Mouse (Mus musculus) CH12.LX (cell line): ENCODE data around the gene Rin3.

ENCODE experiments used
- CHD2 ChIP-seq: IDR thresholded peaks from 2 replicates; pipeline ENCODE4 v1.6.1; 2011; ENCODE audit warnings: low read length, improper control_type of control experiment
- CTCF ChIP-seq, 2 experiments: IDR thresholded peaks in 1 of 2; conservative IDR thresholded peaks in 1 of 2; 2 replicates each; pipeline ENCODE4 v1.5.1; 2011 to 2012; ENCODE audit warnings: low read depth in 2 of 2, low read length in 2 of 2, improper control_type of control experiment in 1 of 2, inconsistent platforms in 1 of 2, mild to moderate bottlenecking in 1 of 2, moderate library complexity in 1 of 2
- HCFC1 ChIP-seq: IDR thresholded peaks from 2 replicates; pipeline ENCODE4 v1.6.1; 2012; ENCODE audit warnings: low read depth, mild to moderate bottlenecking, inconsistent platforms, low read length, improper control_type of control experiment
- IRF4 ChIP-seq: IDR thresholded peaks from 2 replicates; pipeline ENCODE4 v1.6.1; 2014; ENCODE audit warnings: low read depth, mild to moderate bottlenecking, inconsistent platforms, low read length, improper control_type of control experiment
- JUND ChIP-seq: conservative IDR thresholded peaks from 2 replicates; pipeline ENCODE4 v1.6.1; 2011; ENCODE audit warnings: low read depth, low read length, improper control_type of control experiment
- MAX ChIP-seq: IDR thresholded peaks from 2 replicates; pipeline ENCODE4 v1.6.1; 2011; ENCODE audit warnings: low read length, improper control_type of control experiment
- MAZ ChIP-seq: IDR thresholded peaks from 2 replicates; pipeline ENCODE4 v1.6.1; 2012; ENCODE audit warnings: low read depth, mild to moderate bottlenecking, inconsistent platforms, low read length, improper control_type of control experiment, moderate library complexity
- NELFE ChIP-seq: IDR thresholded peaks from 2 replicates; pipeline ENCODE4 v1.6.1; 2011; ENCODE audit warnings: low read depth, low read length, improper control_type of control experiment
- POLR2A ChIP-seq: IDR thresholded peaks from 2 replicates; pipeline ENCODE4 v1.6.1; 2011; ENCODE audit warnings: low read depth, mild to moderate bottlenecking, improper control_type of control experiment, low read length
- UBTF ChIP-seq: IDR thresholded peaks from 2 replicates; pipeline ENCODE4 v1.6.1; 2012; ENCODE audit warnings: low read depth, mild to moderate bottlenecking, inconsistent platforms, low read length, improper control_type of control experiment, moderate library complexity
- USF1 ChIP-seq: IDR thresholded peaks from 2 replicates; pipeline ENCODE4 v1.6.1; 2014; ENCODE audit warnings: low read depth, mild to moderate bottlenecking, inconsistent platforms, low read length, improper control_type of control experiment
- ZKSCAN1 ChIP-seq: IDR thresholded peaks from 2 replicates; pipeline ENCODE4 v1.6.1; 2012; ENCODE audit warnings: low read depth, inconsistent platforms, low read length, improper control_type of control experiment, borderline replicate concordance
- ZMIZ1 ChIP-seq: IDR thresholded peaks from 2 replicates; pipeline ENCODE4 v1.6.1; 2012; ENCODE audit warnings: low read depth, mild to moderate bottlenecking, inconsistent platforms, low read length, improper control_type of control experiment

- no peak for TF ChIP-seq JUND
- no peak for TF ChIP-seq POLR2A
- no peak for TF ChIP-seq ZKSCAN1
- TF ChIP-seq CTCF (conservative IDR thresholded peaks at IDR 0.05 in 1 of 2, IDR thresholded peaks at IDR 0.05 in 1 of 2; ENCODE audit: low read depth in 2 of 2, low read length in 2 of 2), result no peak
- no peak for TF ChIP-seq NELFE
- TF ChIP-seq IRF4, result no peak
- no peak for TF ChIP-seq USF1
- no peak for TF ChIP-seq MAX
- TF ChIP-seq ZMIZ1, result no peak
- no peak for TF ChIP-seq HCFC1
- TF ChIP-seq CHD2, result no peak
- no peak for TF ChIP-seq UBTF
- TF ChIP-seq MAZ, result no peak
These were observed 107.2 kb downstream of the Rin3 start for GRCm38 (mm10) chr12:102390042-102390441.
